Mouse (Mus musculus): ENCODE measurements around the gene Rffl.

DNA sequence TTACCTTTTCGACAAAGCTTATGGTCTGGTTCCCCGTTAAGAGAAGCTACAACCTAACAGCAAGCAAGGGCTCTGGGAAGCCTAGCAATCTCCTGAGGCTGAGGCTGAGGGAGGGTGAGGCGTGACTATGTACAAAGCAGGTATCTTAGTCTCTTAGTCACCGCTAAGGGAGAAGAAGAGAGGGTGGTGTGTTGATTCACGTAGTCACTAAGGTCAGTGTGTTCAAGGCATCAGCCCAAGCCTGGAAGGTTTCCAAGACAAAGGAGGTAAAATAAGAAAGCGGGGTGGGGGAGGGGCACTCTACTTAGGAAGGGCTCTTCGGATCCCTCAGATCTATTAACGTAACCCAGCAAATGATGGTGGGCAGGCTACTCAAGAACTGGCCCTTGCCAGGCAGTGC is 9.5 kb downstream of the Rffl start:
- TF ChIP-seq CTCF (IDR thresholded peaks at IDR 0.05; ENCODE audit: borderline replicate concordance, extremely low read depth, insufficient read depth, insufficient read length) (no peak), POLR2A (IDR thresholded peaks at IDR 0.05; ENCODE audit: borderline replicate concordance, extremely low read depth, insufficient read depth, insufficient read length, poor library complexity, severe bottlenecking) (no peak)

All from brain, embryonic 14.5 days (tissue).